Mouse (Mus musculus) layer of hippocampus, postnatal 25 days (tissue): ENCODE results near the gene Nkx1-1. TPM values are rescaled to one million over a fixed set of nuclear protein-coding genes. Genes with fewer than 3 reads are reported as not detected.
A peak's percentile ranks its signal among the peaks of the same experiment; 100 is the strongest.

Experiments used
- DNase-seq, 2 experiments: peaks; one replicate each; pipeline ENCODE4 v3.0.0; 2022; ENCODE audit warnings: mixed read lengths in 2 of 2, low spot score in 1 of 2; ENCODE audit errors: extremely low spot score in 1 of 2
- total RNA-seq, 2 experiments: library from RNA; stranded (reverse); gene quantifications; 2 replicates each; pipeline ENCODE4 v1.2.3; 2021

Gene Nkx1-1
- total RNA-seq, result not detected

- no peak for DNase-seq
Measured at GRCm38 (mm10) chr5:33433201-33434138, at the start of gene Nkx1-1. Gene Nkx1-1 (minus strand): TSS chr5:33433976.

- no peak for DNase-seq
Measured at GRCm38 (mm10) chr5:33481318-33481685, 47.5 kb upstream of the Nkx1-1 start.

- no peak for DNase-seq
Measured at GRCm38 (mm10) chr5:33480582-33481317, 47.0 kb upstream of the Nkx1-1 start.

GRCm38 (mm10) chr5:33465464-33465863 lies 31.7 kb upstream of the Nkx1-1 start:
- DNase-seq, result no peak

GRCm38 (mm10) chr5:33464390-33464789 lies 30.6 kb upstream of the Nkx1-1 start:
- DNase-seq, result no peak

- DNase-seq, result no peak
Measured at GRCm38 (mm10) chr5:33459111-33459510, 25.3 kb upstream of the Nkx1-1 start.

GRCm38 (mm10) chr5:33458132-33458622 lies 24.4 kb upstream of the Nkx1-1 start:
- no peak for DNase-seq

- no peak for DNase-seq
Measured at GRCm38 (mm10) chr5:33455737-33456136, 22.0 kb upstream of the Nkx1-1 start.

GRCm38 (mm10) chr5:33443794-33444193 lies 10.0 kb upstream of the Nkx1-1 start:
- DNase-seq, result no peak

- DNase-seq, result peak; percentile 59 to 70
Measured at GRCm38 (mm10) chr5:33442927-33443710, 9.3 kb upstream of the Nkx1-1 start.

- DNase-seq, result peak; percentile 47 to 81
Measured at GRCm38 (mm10) chr5:33438214-33438613, 4.4 kb upstream of the Nkx1-1 start.

- DNase-seq, result no peak
Measured at GRCm38 (mm10) chr5:33435941-33436340, 2.2 kb upstream of the Nkx1-1 start.

GRCm38 (mm10) chr5:33435151-33435550 lies 1.4 kb upstream of the Nkx1-1 start:
- DNase-seq, result no peak

- DNase-seq, result no peak
Measured at GRCm38 (mm10) chr5:33434141-33434780, 485 bp upstream of the Nkx1-1 start.

- no peak for DNase-seq
Measured at GRCm38 (mm10) chr5:33432057-33432935, 1.5 kb downstream of the Nkx1-1 start.

- DNase-seq, result no peak
Measured at GRCm38 (mm10) chr5:33431173-33432005, 2.4 kb downstream of the Nkx1-1 start.

GRCm38 (mm10) chr5:33430511-33431172 lies 3.1 kb downstream of the Nkx1-1 start:
- DNase-seq, result no peak

- DNase-seq, result no peak
Measured at GRCm38 (mm10) chr5:33430106-33430505, 3.7 kb downstream of the Nkx1-1 start.
